Mouse (Mus musculus) ES-E14 (cell line): ENCODE data around the gene Parvb. TPM values are rescaled to one million over a fixed set of nuclear protein-coding genes. Genes with fewer than 3 reads are reported as not detected.

Source experiments
- DNase-seq: peaks from one replicate; pipeline ENCODE4 v3.0.0-alpha.2; 2013; ENCODE audit warnings: low read depth, low spot score
- H3K27ac ChIP-seq: 2 replicates; pipeline ENCODE4 v1.5.1; 2012; ENCODE audit warnings: low read depth, mild to moderate bottlenecking, low read length, moderate library complexity, mixed read lengths; ENCODE audit not compliant: poor library complexity, insufficient read depth, severe bottlenecking
- H3K36me3 ChIP-seq: 2 replicates; pipeline ENCODE4 v1.6.1; 2012; ENCODE audit warnings: mild to moderate bottlenecking, low read length, moderate library complexity, mixed read lengths; ENCODE audit not compliant: control insufficient read depth, poor library complexity, insufficient read depth, severe bottlenecking
- H3K4me1 ChIP-seq, 2 experiments: fragments of 150-350 bp in 1 of 2; sonication (generic) in 1 of 2; 2 replicates each; pipeline ENCODE4 v1.6.1; 2012; ENCODE audit warnings: low read length in 2 of 2, mild to moderate bottlenecking in 1 of 2, mixed read lengths in 1 of 2; ENCODE audit not compliant: control insufficient read depth in 2 of 2, insufficient read depth in 2 of 2, poor library complexity in 1 of 2
- H3K4me3 ChIP-seq, 2 experiments: fragments of 150-350 bp in 1 of 2; sonication (generic) in 1 of 2; 2 replicates each; pipeline ENCODE4 v1.5.1; 2012; ENCODE audit warnings: low read length in 2 of 2, low read depth in 1 of 2, mild to moderate bottlenecking in 1 of 2, mixed read lengths in 1 of 2; ENCODE audit not compliant: insufficient read depth in 1 of 2, poor library complexity in 1 of 2, severe bottlenecking in 1 of 2
- H3K9ac ChIP-seq: 2 replicates; pipeline ENCODE4 v1.6.1; 2012; ENCODE audit warnings: low read depth, mild to moderate bottlenecking, low read length, mixed read lengths; ENCODE audit not compliant: poor library complexity, insufficient read depth, severe bottlenecking
- H3K9me3 ChIP-seq: fragments of 150-350 bp; sonication (generic); 2 replicates; pipeline ENCODE4 v1.6.1; 2012; ENCODE audit warnings: low read depth, mild to moderate bottlenecking, low read length; ENCODE audit not compliant: control insufficient read depth, insufficient read depth
- CHD2 ChIP-seq: IDR thresholded peaks from 2 replicates; pipeline ENCODE4 v1.6.1; 2014; ENCODE audit warnings: mild to moderate bottlenecking, low read depth, low read length, inconsistent platforms
- HCFC1 ChIP-seq: IDR thresholded peaks from 2 replicates; pipeline ENCODE4 v1.6.1; 2012; ENCODE audit warnings: low read length, inconsistent platforms, borderline replicate concordance; ENCODE audit not compliant: insufficient read depth
- MAFK ChIP-seq: IDR thresholded peaks from 2 replicates; pipeline ENCODE4 v1.6.1; 2014; ENCODE audit warnings: mild to moderate bottlenecking, low read depth, low read length, inconsistent platforms; ENCODE audit not compliant: insufficient read depth
- ZC3H11A ChIP-seq: IDR thresholded peaks from 2 replicates; pipeline ENCODE4 v1.6.1; 2012; ENCODE audit warnings: low read depth, mild to moderate bottlenecking, inconsistent platforms, low read length, borderline replicate concordance
- ZNF384 ChIP-seq: IDR thresholded peaks from 2 replicates; pipeline ENCODE4 v1.6.1; 2012; ENCODE audit warnings: low read depth, low read length, inconsistent platforms
- in situ Hi-C, 2 experiments: fragments of 600-800 bp; cut with MboI; formaldehyde crosslinking; loops; one replicate each; pipeline ENCODE4 v1.15.1; 2025; ENCODE audit warnings: low sequenced_read_pairs in 2 of 2, inconsistent platforms in 1 of 2; ENCODE audit not compliant: unreplicated experiment in 2 of 2
- total RNA-seq: library from RNA; depleted of rRNA; stranded (reverse); fragments of 300-350 nt; gene quantifications from 2 replicates; pipeline ENCODE4 v1.2.3, GENCODE M21; 2012

The Parvb gene
- total RNA-seq, 1 experiment: 10.8 TPM

DNA sequence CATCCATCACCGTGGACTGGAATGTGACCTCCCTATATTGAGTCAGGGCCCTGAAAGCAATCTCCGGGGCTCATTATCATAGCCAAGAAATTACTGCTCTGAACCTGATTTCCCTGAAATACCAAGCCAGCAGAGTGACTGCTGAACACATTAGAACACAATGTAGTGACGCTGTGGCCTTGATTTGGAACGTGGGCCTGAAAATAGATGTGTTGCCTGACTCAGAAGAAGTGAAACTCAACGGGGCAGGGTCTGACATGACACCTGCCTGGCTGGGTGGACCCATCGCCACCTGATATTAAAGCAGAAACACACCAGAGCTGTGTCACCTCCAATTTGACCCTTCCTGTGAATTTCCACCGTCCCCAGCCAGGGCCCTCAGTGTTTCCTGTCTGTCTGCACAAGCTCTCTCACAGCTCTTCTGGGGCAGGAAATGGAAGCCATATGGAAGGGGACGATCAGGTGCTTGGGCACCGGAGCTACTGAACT, 13.0 kb upstream of the Parvb start:
- no peak for DNase-seq
- Histone ChIP-seq H3K27ac (no peak overlapping the region), H3K9me3 (no peaks in the 10 kb centered on the region), H3K36me3 (peaks cover 8% of the 10 kb centered on the region), H3K4me1 (peaks cover 0 to 18% of the 10 kb centered on the region in 2 experiments; a peak in 3 of 4 replicates), H3K9ac (no peak overlapping the region), H3K4me3 (no peak overlapping the region)
- in situ Hi-C loops: no loop called here
- TF ChIP-seq ZC3H11A (no peak), MAFK (no peak), ZNF384 (no peak), CHD2 (no peak), HCFC1 (no peak)

DNA sequence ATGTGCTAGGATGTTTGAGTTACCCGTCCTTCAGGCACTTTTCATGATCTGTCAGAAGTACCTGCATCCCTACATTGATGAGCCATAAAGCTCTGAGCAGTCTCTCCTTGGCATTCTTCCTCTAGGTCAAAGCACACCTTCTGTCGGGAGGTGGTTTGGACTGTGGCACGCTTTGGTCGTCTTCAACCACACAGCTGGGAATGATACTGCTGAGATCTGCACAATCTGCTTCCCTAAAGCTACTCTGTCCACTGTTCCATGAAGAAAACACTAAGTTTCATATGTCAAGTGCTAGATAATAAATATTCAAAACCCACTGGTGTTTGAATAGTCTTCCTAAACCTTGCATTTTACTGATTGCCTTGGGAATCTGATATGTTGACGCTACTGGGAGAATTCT, 10.3 kb upstream of the Parvb start:
- Histone ChIP-seq H3K36me3 (no peaks in the 10 kb centered on the region), H3K9me3 (no peaks in the 10 kb centered on the region), H3K27ac (no peak overlapping the region), H3K9ac (no peak overlapping the region), H3K4me3 (no peak overlapping the region), H3K4me1 (peaks cover 0 to 6% of the 10 kb centered on the region in 2 experiments; a peak in 3 of 4 replicates)
- in situ Hi-C loops: no loop called here
- TF ChIP-seq ZC3H11A (no peak), HCFC1 (no peak), ZNF384 (no peak), CHD2 (no peak), MAFK (no peak)
- no peak for DNase-seq

DNA sequence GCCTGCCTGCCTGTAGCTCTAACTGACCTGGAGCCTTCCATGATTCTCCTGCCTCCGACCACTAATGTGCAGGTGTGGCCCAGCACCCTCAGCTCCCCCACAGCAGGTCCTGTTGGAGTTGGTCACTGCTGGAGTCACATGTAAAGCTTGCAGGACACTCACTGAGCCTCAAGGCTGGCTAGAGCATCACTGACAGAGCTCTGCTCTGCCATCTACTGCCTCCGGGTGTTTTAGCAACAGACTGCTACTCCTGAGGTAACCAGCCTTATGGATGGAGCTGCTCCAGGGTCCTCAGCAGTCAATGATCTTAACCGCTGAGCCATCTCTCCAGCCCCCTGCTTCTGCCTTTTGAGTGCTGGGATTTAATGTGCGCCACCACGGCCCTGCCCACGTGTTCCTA, 8.4 kb upstream of the Parvb start:
- in situ Hi-C loops: no loop called here
- H3K4me1 ChIP-seq: no peaks in the 10 kb centered on the region; a peak in 1 of 4 replicates

DNA sequence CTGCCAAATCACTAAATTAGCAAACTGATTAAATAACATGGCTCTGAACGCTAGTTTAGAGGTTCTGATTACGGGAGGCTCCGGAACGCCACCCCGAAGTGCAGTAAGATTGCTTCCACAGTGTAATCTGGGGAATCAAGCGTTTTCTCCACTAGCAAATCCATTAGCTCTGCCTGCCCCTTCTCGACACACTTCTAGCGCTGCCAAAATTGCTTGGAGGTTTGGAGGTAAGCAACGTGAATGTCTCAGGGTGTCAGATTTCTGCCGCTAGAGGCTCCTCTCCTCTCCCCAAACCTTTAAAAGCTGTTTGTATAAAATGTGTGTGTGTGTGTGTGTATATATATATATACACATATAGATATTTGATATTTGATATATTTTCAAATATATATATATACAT, 7.1 kb upstream of the Parvb start:
- Histone ChIP-seq H3K36me3 (no peaks in the 10 kb centered on the region), H3K27ac (no peak overlapping the region), H3K9ac (no peak overlapping the region), H3K4me3 (no peak overlapping the region), H3K9me3 (no peaks in the 10 kb centered on the region), H3K4me1 (no peaks in the 10 kb centered on the region; a peak in 1 of 4 replicates)
- in situ Hi-C loops: no loop called here
- TF ChIP-seq CHD2 (no peak), ZC3H11A (no peak), HCFC1 (no peak), MAFK (no peak), ZNF384 (no peak)
- no peak for DNase-seq

More for the DNA sequence above, 8.4 kb upstream of the Parvb start:
- H3K9ac ChIP-seq: no peak overlapping the region
- H3K9me3 ChIP-seq: no peaks in the 10 kb centered on the region
- TF ChIP-seq ZNF384 (no peak), HCFC1 (no peak), ZC3H11A (no peak), MAFK (no peak), CHD2 (no peak)
- H3K4me3 ChIP-seq: no peak overlapping the region
- H3K27ac ChIP-seq: no peak overlapping the region
- no peaks in the 10 kb centered on the region for H3K36me3 ChIP-seq
- no peak for DNase-seq

DNA sequence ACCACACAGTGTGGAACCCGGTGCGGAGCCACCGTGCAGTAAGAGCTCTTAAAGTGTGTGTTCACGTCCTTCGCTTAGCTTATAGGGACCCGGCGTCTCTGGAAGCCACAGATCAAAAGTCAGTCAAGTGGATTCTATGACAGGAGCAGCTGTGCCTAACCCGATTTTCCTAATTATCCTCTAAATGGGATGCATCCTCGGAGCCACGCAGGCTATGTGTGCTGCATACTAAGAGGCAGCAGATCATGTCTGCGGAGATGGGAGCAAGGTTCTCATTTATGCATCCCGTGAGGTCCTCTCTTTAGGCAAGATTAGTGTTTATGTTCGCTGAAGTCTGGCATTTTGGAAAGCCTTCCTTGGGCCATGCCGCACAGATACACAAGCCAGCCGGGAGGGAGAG, 4.9 kb upstream of the Parvb start:
- no peak for DNase-seq
- H3K4me3 ChIP-seq: no peak overlapping the region
- H3K4me1 ChIP-seq: peaks cover 0 to 6% of the 10 kb centered on the region in 2 experiments; a peak in 1 of 4 replicates
- H3K9ac ChIP-seq: no peak overlapping the region
- H3K9me3 ChIP-seq: no peaks in the 10 kb centered on the region
- H3K36me3 ChIP-seq: no peaks in the 10 kb centered on the region
- H3K27ac ChIP-seq: no peak overlapping the region
- in situ Hi-C loops: no loop called here
- TF ChIP-seq MAFK (no peak), HCFC1 (no peak), CHD2 (no peak), ZC3H11A (no peak), ZNF384 (no peak)
